Mouse (Mus musculus): ENCODE measurements around the gene Sult6b1.

Sult6b1 gene

GRCm38 (mm10) chr17:78885286-78886065 is 21.3 kb downstream of the Sult6b1 start:
- no peak for DNase-seq (ENCODE audit: low spot score)

GRCm38 (mm10) chr17:78883291-78883690 is 23.5 kb downstream of the Sult6b1 start:
- DNase-seq (ENCODE audit: low spot score): no peak

GRCm38 (mm10) chr17:78882401-78883112 is 24.2 kb downstream of the Sult6b1 start, which contains the start of gene Eif2ak2:
Eif2ak2 (minus strand) TSS chr17:78882573.
- peak; percentile 80 for DNase-seq (ENCODE audit: low spot score)

- DNase-seq (ENCODE audit: low spot score): no peak
These were observed 24.9 kb downstream of the Sult6b1 start for GRCm38 (mm10) chr17:78881878-78882304.

DNA sequence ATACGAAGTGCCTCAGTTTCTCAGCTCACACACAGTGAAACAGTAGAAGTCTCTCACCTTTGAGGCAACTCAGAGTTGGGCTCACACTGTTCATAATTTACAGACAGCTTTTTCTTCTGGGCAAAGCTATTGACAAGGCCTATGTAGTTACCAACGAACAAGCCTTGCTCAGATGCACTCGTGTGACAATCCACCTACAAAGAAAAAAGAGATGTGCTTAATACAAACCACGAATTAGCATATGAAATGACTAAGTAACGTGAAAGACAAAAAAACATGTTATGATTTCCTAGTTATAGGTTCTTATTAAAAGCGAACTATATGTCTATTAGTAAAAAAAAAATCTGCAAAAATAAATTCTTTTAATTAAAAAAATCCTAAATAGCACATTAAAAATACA is 32.9 kb downstream of the Sult6b1 start:
- DNase-seq (ENCODE audit: low spot score): no peak

GRCm38 (mm10) chr17:78856243-78856642 is 50.5 kb downstream of the Sult6b1 start:
- DNase-seq (ENCODE audit: low spot score): no peak

GRCm38 (mm10) chr17:78842271-78842928 is 64.4 kb downstream of the Sult6b1 start:
- DNase-seq (ENCODE audit: low spot score): no peak

DNA sequence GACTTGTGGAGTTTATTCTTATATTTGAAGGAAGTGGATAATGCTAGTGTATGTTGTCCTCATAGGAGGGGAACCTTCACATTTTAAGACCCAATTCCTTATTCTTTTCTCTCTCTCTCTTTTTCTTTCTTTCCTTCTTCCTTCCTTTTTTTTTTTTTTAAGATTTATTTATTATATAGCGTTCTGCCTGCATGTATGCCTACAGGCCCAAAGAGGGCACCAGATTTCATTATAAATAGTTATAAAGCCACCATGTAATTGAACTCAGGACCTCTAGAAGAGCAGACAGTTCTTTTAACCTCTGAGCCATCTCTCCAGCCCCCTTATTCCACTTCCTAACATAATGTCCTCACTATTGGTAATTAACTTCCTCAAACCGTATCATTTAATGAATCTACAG is 70.7 kb downstream of the Sult6b1 start:
- no peak for DNase-seq (ENCODE audit: low spot score)

GRCm38 (mm10) chr17:78834856-78835835 is 71.6 kb downstream of the Sult6b1 start, which contains the start of the genes Heatr5b and Gpatch11:
Heatr5b (minus strand) TSS chr17:78835364.
Gpatch11 (plus strand) TSS chr17:78835567.
- DNase-seq (ENCODE audit: low spot score): peak; percentile 99
